Mouse (Mus musculus) liver, postnatal 0 days (tissue): Measurements from ENCODE around the gene Plekhg2.

Experiments
- CTCF ChIP-seq: sonication (generic); IDR thresholded peaks from 2 replicates; pipeline ENCODE4 v1.5.1; 2016; ENCODE audit warnings: antibody characterized with exemption, low read depth
- EP300 ChIP-seq: IDR thresholded peaks from 2 replicates; pipeline ENCODE4 v1.6.1; 2016; ENCODE audit warnings: antibody characterized with exemption, low read depth, mild to moderate bottlenecking

- no peak for TF ChIP-seq CTCF
- TF ChIP-seq EP300 = no peak
These were observed 37.9 kb downstream of the Plekhg2 start for GRCm38 (mm10) chr7:28334534-28334933.
